Mouse (Mus musculus) heart, postnatal 0 days (tissue): ENCODE data around the gene Chmp6.

Source experiments
- CTCF ChIP-seq: IDR thresholded peaks from 2 replicates; pipeline ENCODE4 v1.5.1; 2016; ENCODE audit warnings: antibody characterized with exemption, control low read depth, low read depth
- EP300 ChIP-seq: IDR thresholded peaks from 2 replicates; pipeline ENCODE4 v1.6.1; 2016; ENCODE audit warnings: antibody characterized with exemption, low read depth

DNA sequence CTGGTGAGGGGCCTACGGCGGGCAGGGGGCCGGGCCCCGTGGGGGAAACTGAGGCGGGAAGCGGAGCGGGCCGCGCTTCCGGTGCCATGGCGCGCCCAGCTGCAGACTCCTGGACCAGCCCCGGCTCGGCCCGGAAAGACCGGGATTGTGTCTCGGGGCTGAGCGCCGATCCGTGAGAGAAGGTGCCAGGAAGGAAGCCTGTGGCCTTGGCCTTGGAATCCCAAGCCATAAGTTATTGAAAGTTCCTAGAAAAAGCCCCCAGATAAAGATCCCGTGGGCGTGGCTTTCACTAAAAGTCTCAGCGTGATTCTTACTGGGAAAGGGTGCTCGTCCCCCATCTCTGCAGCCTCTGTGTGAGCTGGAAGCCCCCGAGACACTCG is 684 bp downstream of the Chmp6 start:
- TF ChIP-seq EP300 (no peak; the same call in 1 of the 2 replicates), CTCF (no peak)
